Mouse (Mus musculus) hindbrain, embryonic 16.5 days (tissue): ENCODE data around the gene Ahsg. TPM values are rescaled to one million over a fixed set of nuclear protein-coding genes. Genes with fewer than 3 reads are reported as not detected.

ENCODE experiments used
- ATAC-seq: fragments of 200-750 bp; cut with Nextera tagmentation; 2 replicates; pipeline ENCODE4 v1.8.0; 2017; ENCODE audit warnings: moderate TSS enrichment, moderate library complexity
- H3K27ac ChIP-seq: fragments of 300-500 bp; sonication (generic); 2 replicates; pipeline ENCODE4 v1.5.1; 2014; ENCODE audit warnings: low read depth, mild to moderate bottlenecking, control low read depth, low read length, moderate library complexity
- H3K27me3 ChIP-seq: fragments of 300-500 bp; sonication (generic); replicated peaks from 2 replicates; pipeline ENCODE4 v1.6.1; 2014; ENCODE audit warnings: low read length; ENCODE audit not compliant: control insufficient read depth, insufficient read depth
- H3K36me3 ChIP-seq: fragments of 300-500 bp; sonication (generic); 2 replicates; pipeline ENCODE4 v1.6.1; 2014; ENCODE audit warnings: mild to moderate bottlenecking, low read length, moderate library complexity, mixed read lengths; ENCODE audit not compliant: control insufficient read depth, insufficient read depth
- H3K4me1 ChIP-seq: fragments of 300-500 bp; sonication (generic); 2 replicates; pipeline ENCODE4 v1.6.1; 2014; ENCODE audit warnings: low read depth, low read length; ENCODE audit not compliant: control insufficient read depth, insufficient read depth
- H3K4me2 ChIP-seq: fragments of 300-500 bp; sonication (generic); 2 replicates; pipeline ENCODE4 v1.6.1; 2014; ENCODE audit warnings: mild to moderate bottlenecking, low read length, control low read depth, moderate library complexity
- H3K4me3 ChIP-seq: fragments of 300-500 bp; sonication (generic); 2 replicates; pipeline ENCODE4 v1.5.1; 2014; ENCODE audit warnings: mild to moderate bottlenecking, low read length, control low read depth, moderate library complexity
- H3K9ac ChIP-seq: fragments of 300-500 bp; sonication (generic); 2 replicates; pipeline ENCODE4 v1.6.1; 2014; ENCODE audit warnings: low read depth, mild to moderate bottlenecking, control low read depth, low read length, moderate library complexity
- H3K9me3 ChIP-seq: fragments of 300-500 bp; sonication (generic); 2 replicates; pipeline ENCODE4 v1.6.1; 2014; ENCODE audit warnings: mild to moderate bottlenecking, low read length, moderate library complexity; ENCODE audit not compliant: control insufficient read depth
- WGBS: fragments of 180-500 bp; shearing (Covaris S2); extraction: QIAGEN DNeasy Blood & Tissue Kit; methylation state at CpG from one replicate; pipeline ENCODE4 v1.1.7; 2014; 5-methylcytosine and 5-hydroxymethylcytosine counted together
- polyA plus RNA-seq: library from polyadenylated mRNA; unstranded; fragments of >200 nt; fragmentation: Nextera tagmentation; extraction: Ambion mirVana; gene quantifications from 2 replicates; pipeline ENCODE4 v1.2.1, GENCODE M21; 2015

Ahsg gene
- polyA plus RNA-seq, 1 experiment from 2014 or later, result not detected

DNA sequence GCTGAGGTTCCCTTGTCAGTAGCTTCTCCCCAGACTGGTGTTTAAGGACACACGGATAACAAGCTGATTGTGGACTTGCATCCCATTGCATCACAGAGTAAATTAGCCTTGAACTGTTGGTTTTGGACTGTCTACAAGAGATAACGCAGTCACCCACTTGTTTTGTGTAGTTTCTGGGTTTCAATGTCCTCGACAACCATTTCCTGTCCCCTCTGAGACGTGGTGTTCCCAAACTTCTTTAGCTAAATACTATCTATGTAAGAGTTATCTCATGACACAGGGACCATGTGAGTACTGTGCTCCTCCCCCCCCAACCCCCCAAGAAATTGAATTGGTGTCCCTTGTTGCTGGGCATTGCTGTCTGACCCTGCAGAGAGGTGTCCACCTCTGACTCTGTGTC, 9.6 kb upstream of the Ahsg start:
- H3K4me1 ChIP-seq, result no peaks in the 10 kb centered on the region
- WGBS, result 79% methylated on average over 4 of the region's 4 CpGs
- no peaks in the 10 kb centered on the region for H3K36me3 ChIP-seq
- no peak overlapping the region for H3K4me2 ChIP-seq
- H3K27me3 ChIP-seq, result no peaks in the 10 kb centered on the region
- H3K4me3 ChIP-seq, result no peak overlapping the region
- no peak overlapping the region for H3K27ac ChIP-seq
- no peak for ATAC-seq
- no peak overlapping the region for H3K9ac ChIP-seq
- H3K9me3 ChIP-seq, result no peaks in the 10 kb centered on the region

DNA sequence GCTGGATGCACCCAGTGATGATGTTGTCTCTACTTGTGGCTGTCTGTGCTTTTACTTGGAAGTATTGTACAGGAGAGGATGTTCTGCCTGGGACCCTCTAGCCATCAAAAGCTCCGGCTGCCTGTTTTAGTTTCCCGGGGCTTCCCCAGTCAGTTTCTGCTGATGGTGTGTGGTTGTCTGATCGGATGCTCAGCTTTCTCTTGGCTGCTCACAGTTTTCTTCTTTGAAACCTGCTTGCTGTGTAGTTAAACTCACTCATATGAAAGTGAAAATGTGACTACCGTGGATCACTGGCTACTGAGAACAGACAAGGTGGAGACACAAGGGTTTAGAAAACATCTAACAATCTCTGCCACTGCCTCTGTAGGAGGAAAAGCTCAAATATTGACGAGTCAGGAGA, 7.6 kb upstream of the Ahsg start:
- Histone ChIP-seq H3K9ac (no peak overlapping the region), H3K4me3 (no peak overlapping the region), H3K27me3 (no peaks in the 10 kb centered on the region), H3K4me1 (no peaks in the 10 kb centered on the region), H3K4me2 (no peak overlapping the region), H3K9me3 (no peaks in the 10 kb centered on the region), H3K36me3 (no peaks in the 10 kb centered on the region), H3K27ac (no peak overlapping the region)
- 84% methylated on average over 5 of the region's 5 CpGs for WGBS
- ATAC-seq, result no peak

- 54% methylated on average over 4 of the region's 4 CpGs for WGBS
- ATAC-seq, result no peak
- H3K4me3 ChIP-seq, result no peak overlapping the region
- H3K36me3 ChIP-seq, result no peaks in the 10 kb centered on the region
- H3K27ac ChIP-seq, result no peak overlapping the region
- no peaks in the 10 kb centered on the region for H3K27me3 ChIP-seq
- H3K4me1 ChIP-seq, result no peaks in the 10 kb centered on the region
- no peak overlapping the region for H3K4me2 ChIP-seq
- H3K9ac ChIP-seq, result no peak overlapping the region
- H3K9me3 ChIP-seq, result no peaks in the 10 kb centered on the region
These were observed 5.7 kb upstream of the Ahsg start for GRCm38 (mm10) chr16:22885356-22885755.

DNA sequence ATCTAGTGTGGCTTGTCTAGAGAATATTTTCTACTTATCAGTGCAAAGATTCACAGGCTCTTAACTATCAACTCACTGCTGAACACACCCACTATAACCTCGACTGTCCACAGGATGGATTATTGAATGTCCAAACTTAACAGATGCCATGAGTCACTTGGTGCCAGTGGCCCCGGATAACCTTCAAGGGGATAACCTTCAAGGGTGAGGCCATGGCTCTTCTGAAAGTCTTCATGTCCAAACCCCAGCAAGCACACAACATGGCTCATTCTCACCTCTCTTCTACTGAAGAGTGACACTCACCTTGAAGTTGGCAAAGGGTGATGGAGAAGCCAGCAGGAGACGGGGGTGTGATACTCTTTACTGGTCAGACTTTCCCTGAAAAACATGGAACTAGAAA, 4.4 kb upstream of the Ahsg start:
- H3K4me3 ChIP-seq, result no peak overlapping the region
- H3K9me3 ChIP-seq, result no peaks in the 10 kb centered on the region
- H3K27me3 ChIP-seq, result no peaks in the 10 kb centered on the region
- ATAC-seq, result no peak
- WGBS, result 81% methylated on average over 3 of the region's 3 CpGs
- H3K27ac ChIP-seq, result no peak overlapping the region
- H3K4me2 ChIP-seq, result no peak overlapping the region
- H3K4me1 ChIP-seq, result no peaks in the 10 kb centered on the region
- no peaks in the 10 kb centered on the region for H3K36me3 ChIP-seq
- H3K9ac ChIP-seq, result no peak overlapping the region

- Histone ChIP-seq H3K4me2 (no peak overlapping the region), H3K9ac (no peak overlapping the region), H3K27me3 (no peaks in the 10 kb centered on the region), H3K4me3 (no peak overlapping the region), H3K4me1 (no peaks in the 10 kb centered on the region), H3K27ac (no peak overlapping the region), H3K9me3 (no peaks in the 10 kb centered on the region), H3K36me3 (no peaks in the 10 kb centered on the region)
- ATAC-seq, result no peak
- 64% methylated on average over 4 of the region's 4 CpGs for WGBS
These were observed 2.2 kb upstream of the Ahsg start for GRCm38 (mm10) chr16:22888835-22889234.

- Histone ChIP-seq H3K27ac (no peak overlapping the region), H3K36me3 (no peaks in the 10 kb centered on the region), H3K9ac (no peak overlapping the region), H3K4me1 (no peaks in the 10 kb centered on the region), H3K27me3 (no peaks in the 10 kb centered on the region), H3K4me3 (no peak overlapping the region), H3K9me3 (no peaks in the 10 kb centered on the region), H3K4me2 (no peak overlapping the region)
- ATAC-seq, result no peak
- 91% methylated on average over 8 of the region's 8 CpGs for WGBS
These were observed 1.4 kb upstream of the Ahsg start for GRCm38 (mm10) chr16:22889716-22890115.

DNA sequence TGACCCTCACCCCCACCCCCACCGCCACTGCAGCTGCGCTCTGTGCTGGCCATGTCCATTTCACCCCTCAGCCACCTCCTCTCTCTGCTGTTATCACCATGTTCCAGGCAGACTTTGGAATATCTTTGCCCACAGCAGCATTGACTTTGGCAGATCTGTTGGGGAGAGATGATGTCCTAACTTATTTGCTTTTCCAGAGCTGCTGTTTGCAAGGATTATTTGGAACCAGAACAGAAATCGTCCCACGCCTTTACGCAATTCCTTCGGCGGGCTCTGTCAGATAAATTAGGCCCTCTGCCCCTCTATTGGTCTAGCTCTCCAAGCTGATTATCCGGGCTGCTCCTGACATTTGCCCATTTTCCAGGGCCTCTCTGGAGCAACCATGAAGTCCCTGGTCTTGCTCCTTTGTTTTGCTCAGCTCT, 667 bp downstream of the Ahsg start:
- Histone ChIP-seq H3K9ac (no peak overlapping the region), H3K9me3 (no peaks in the 10 kb centered on the region), H3K36me3 (no peaks in the 10 kb centered on the region), H3K4me3 (no peak overlapping the region), H3K27me3 (no peaks in the 10 kb centered on the region), H3K4me2 (no peak overlapping the region), H3K27ac (no peak overlapping the region), H3K4me1 (no peaks in the 10 kb centered on the region)
- WGBS, result 95% methylated on average over 8 of the region's 8 CpGs
- ATAC-seq, result no peak

GRCm38 (mm10) chr16:22894095-22894494, 3.0 kb downstream of the Ahsg start:
- H3K27ac ChIP-seq, result no peak overlapping the region
- no peak overlapping the region for H3K4me3 ChIP-seq
- no peaks in the 10 kb centered on the region for H3K4me1 ChIP-seq
- H3K27me3 ChIP-seq, result no peaks in the 10 kb centered on the region
- H3K9ac ChIP-seq, result no peak overlapping the region
- no peak for ATAC-seq
- H3K36me3 ChIP-seq, result no peaks in the 10 kb centered on the region
- 82% methylated on average over 7 of the region's 8 CpGs for WGBS
- H3K9me3 ChIP-seq, result no peaks in the 10 kb centered on the region
- H3K4me2 ChIP-seq, result no peak overlapping the region

DNA sequence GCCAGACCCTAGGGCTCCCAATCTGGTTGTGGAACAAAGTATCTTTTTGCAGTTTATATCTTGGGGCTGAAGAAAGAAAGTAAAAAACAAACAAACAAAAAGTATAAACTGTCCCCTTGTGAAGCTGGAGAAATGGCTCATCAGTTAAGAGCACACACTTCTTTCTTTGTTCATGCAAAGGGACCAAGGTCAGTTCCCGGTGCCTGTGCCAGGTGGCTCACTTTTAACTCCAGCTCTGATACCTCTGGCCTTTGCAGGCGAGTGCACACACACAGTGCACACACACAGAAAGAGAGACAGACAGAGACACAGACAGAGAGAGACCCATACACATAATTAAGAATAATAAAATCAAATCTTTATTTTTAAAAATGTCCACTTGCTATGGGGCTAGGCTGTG, 5.5 kb downstream of the Ahsg start:
- Histone ChIP-seq H3K4me1 (no peaks in the 10 kb centered on the region), H3K4me2 (no peak overlapping the region), H3K4me3 (no peak overlapping the region), H3K9me3 (no peaks in the 10 kb centered on the region), H3K36me3 (no peaks in the 10 kb centered on the region), H3K27me3 (no peaks in the 10 kb centered on the region), H3K9ac (no peak overlapping the region), H3K27ac (no peak overlapping the region)
- 83% methylated on average over 2 of the region's 2 CpGs for WGBS
- no peak for ATAC-seq

DNA sequence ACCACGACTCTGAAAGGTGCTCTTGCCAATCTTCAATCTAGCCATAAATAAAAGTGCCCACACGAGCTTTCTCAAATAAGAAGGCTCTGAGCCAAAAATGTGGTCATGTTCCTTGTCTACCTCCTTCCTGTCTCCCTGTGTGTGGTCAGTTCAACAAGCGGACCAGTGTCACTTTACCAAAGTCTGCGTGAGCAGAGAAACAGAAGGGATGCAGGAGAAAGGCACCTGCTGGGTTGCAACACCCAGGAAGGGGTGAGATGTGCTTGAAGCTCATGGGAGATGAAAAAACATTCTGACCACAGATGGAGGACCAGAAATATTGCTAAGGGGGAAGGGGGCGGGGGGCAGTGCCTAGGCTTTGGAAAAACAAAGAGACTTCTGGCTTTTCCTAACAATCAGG, 8.3 kb downstream of the Ahsg start:
- no peak overlapping the region for H3K4me2 ChIP-seq
- no peaks in the 10 kb centered on the region for H3K9me3 ChIP-seq
- no peak for ATAC-seq
- no peak overlapping the region; the same call in 1 of the 2 replicates for H3K9ac ChIP-seq
- H3K4me1 ChIP-seq, result no peaks in the 10 kb centered on the region
- no peak overlapping the region for H3K4me3 ChIP-seq
- H3K36me3 ChIP-seq, result no peaks in the 10 kb centered on the region
- no peak overlapping the region for H3K27ac ChIP-seq
- no peaks in the 10 kb centered on the region for H3K27me3 ChIP-seq
- WGBS, result 46% methylated on average over 5 of the region's 5 CpGs
